ENCODE assay signal across 9 mouse cellular contexts in genomic region chr2:160740521-160741156, GRCm38 (mm10). TPM values are rescaled to one million over a fixed set of nuclear protein-coding genes. Genes with fewer than 3 reads are reported as not detected.
DNase-seq lines count a peak whose midpoint lies in the region; ATAC-seq and TF ChIP-seq lines count a peak whose summit lies in the region.
"Had no signal": no experiment of that assay in that cellular context is flagged by ENCODE, and none has a peak within 500 bp of the region (broad histone marks: within the 10 kb centered on the region; RNA-seq: fewer than 3 reads in every experiment).

No protein-coding gene starts in this region.

- H3K27ac ChIP-seq in heart, embryonic 12.5 days (ENCODE audit: poor library complexity, severe bottlenecking), result 0 out of 2 replicates have a peak overlapping the region, but pooled peaks have one; percentile 34
- peak overlapping the region; percentile 69 for H3K27ac ChIP-seq in lung, postnatal 0 days (ENCODE audit: low read length)
- H3K27ac ChIP-seq in hindbrain, embryonic 16.5 days (ENCODE audit: low read depth, low read length), result peak overlapping the region; percentile 44
- H3K27ac ChIP-seq: neural tube, embryonic 12.5 days had no signal

- intact Hi-C loops in heart, postnatal 10 days (cut with DNase I), result no loop called here
- intact Hi-C loops in gastrocnemius, postnatal 36 days (cut with DNase I), result no loop called here

- no peak overlapping the region for H3K9ac ChIP-seq in heart, embryonic 12.5 days
- H3K9ac ChIP-seq in lung, postnatal 0 days (replicated peaks; ENCODE audit: low read depth), result no peak overlapping the region
- no peak overlapping the region for H3K9ac ChIP-seq in hindbrain, embryonic 16.5 days (ENCODE audit: low read depth, low read length)
- H3K9ac ChIP-seq: neural tube, embryonic 12.5 days had no signal

- no peaks in the 10 kb centered on the region for H3K9me3 ChIP-seq in heart, embryonic 12.5 days (replicated peaks)
- H3K9me3 ChIP-seq in lung, postnatal 0 days (ENCODE audit: low read length), result no peaks in the 10 kb centered on the region
- no peaks in the 10 kb centered on the region for H3K9me3 ChIP-seq in hindbrain, embryonic 16.5 days (ENCODE audit: control insufficient read depth, low read length)
- H3K9me3 ChIP-seq: neural tube, embryonic 12.5 days had no signal

- no peak overlapping the region for H3K4me2 ChIP-seq in heart, embryonic 12.5 days
- H3K4me2 ChIP-seq in lung, postnatal 0 days (replicated peaks; ENCODE audit: low read depth, low read length), result no peak overlapping the region
- no peak overlapping the region for H3K4me2 ChIP-seq in hindbrain, embryonic 16.5 days (ENCODE audit: low read length)
- H3K4me2 ChIP-seq: neural tube, embryonic 12.5 days had no signal

- no peak for TF ChIP-seq EP300 in lung, postnatal 0 days (IDR thresholded peaks at IDR 0.05)

- H3K4me1 ChIP-seq in heart, embryonic 12.5 days (replicated peaks), result peaks cover 94% of the 10 kb centered on the region
- peaks cover 58% of the 10 kb centered on the region for H3K4me1 ChIP-seq in lung, postnatal 0 days (ENCODE audit: insufficient read depth, low read depth, low read length)
- peaks cover 36% of the 10 kb centered on the region for H3K4me1 ChIP-seq in hindbrain, embryonic 16.5 days (ENCODE audit: control insufficient read depth, insufficient read depth, low read depth, low read length)

- H3K36me3 ChIP-seq in heart, embryonic 12.5 days, result peaks cover 25% of the 10 kb centered on the region
- no peaks in the 10 kb centered on the region for H3K36me3 ChIP-seq in lung, postnatal 0 days (ENCODE audit: insufficient read depth, low read length)
- H3K36me3 ChIP-seq in hindbrain, embryonic 16.5 days (ENCODE audit: control insufficient read depth, insufficient read depth, low read length), result no peaks in the 10 kb centered on the region

- no peak overlapping the region for H3K4me3 ChIP-seq in heart, embryonic 12.5 days
- no peak overlapping the region for H3K4me3 ChIP-seq in lung, postnatal 0 days (ENCODE audit: low read depth, low read length)
- H3K4me3 ChIP-seq in hindbrain, embryonic 16.5 days (ENCODE audit: low read length), result no peak overlapping the region
- H3K4me3 ChIP-seq: neural tube, embryonic 12.5 days had no signal

- WGBS in heart, embryonic 12.5 days, result 74% methylated on average over 11 of the region's 11 CpGs
- 53% methylated on average over 11 of the region's 11 CpGs for WGBS in lung, postnatal 0 days
- WGBS in hindbrain, embryonic 16.5 days, result 47% methylated on average over 11 of the region's 11 CpGs

- H3K27me3 ChIP-seq in heart, embryonic 12.5 days (replicated peaks), result no peaks in the 10 kb centered on the region
- H3K27me3 ChIP-seq in lung, postnatal 0 days (replicated peaks; ENCODE audit: insufficient read depth, low read length), result no peaks in the 10 kb centered on the region
- H3K27me3 ChIP-seq in hindbrain, embryonic 16.5 days (replicated peaks; ENCODE audit: control insufficient read depth, insufficient read depth, low read length), result no peaks in the 10 kb centered on the region
- H3K27me3 ChIP-seq: neural tube, embryonic 12.5 days had no signal

- DNase-seq in heart, postnatal 10 days, result no peak
- DNase-seq in lung, postnatal 0 days (ENCODE audit: low spot score), result no peak
- DNase-seq in lung, postnatal 36 days, result no peak
- DNase-seq in thymus, postnatal 10 days (ENCODE audit: low spot score in 2 of 2), result peak; percentile 57 to 58
- DNase-seq in gastrocnemius, postnatal 36 days, result no peak
- DNase-seq in right cerebral cortex, postnatal 10 days (ENCODE audit: low spot score in 2 of 2), result no peak

- no peak for TF ChIP-seq CTCF in lung, postnatal 0 days (IDR thresholded peaks at IDR 0.05)

- no peak for ATAC-seq in heart, embryonic 12.5 days (ENCODE audit: insufficient number of reproducible peaks, low FRiP score)
- no peak for ATAC-seq in lung, postnatal 0 days
- no peak; the same call in 1 of the 2 replicates for ATAC-seq in hindbrain, embryonic 16.5 days

RNA-seq across cellular contexts. Expression of gene Plcg1, which starts 9.5 kb away (rescaled TPM):
- 47.4 TPM in 2 replicates for polyA plus RNA-seq in heart, embryonic 12.5 days (2016; fragmentation: Nextera tagmentation; extraction: Ambion mirVana)
- 10 to 100 TPM; 97.2 to 99.0 TPM for total RNA-seq in heart, postnatal 10 days (2021)
- polyA plus RNA-seq in lung, postnatal 0 days (2015; fragmentation: Nextera tagmentation; extraction: Ambion mirVana), result 34.8 and 36.4 TPM in 2 replicates
- 41.5 and 54.8 TPM in 2 replicates for polyA plus RNA-seq in hindbrain, embryonic 16.5 days (2015; fragmentation: Nextera tagmentation; extraction: Ambion mirVana)
- total RNA-seq in gastrocnemius, postnatal 36 days (2021), result 10 to 100 TPM; 16.8 to 20.5 TPM

Comparison
In these comparisons a context has a peak if more than half of its experiments do, and no peak if none do; other contexts are left out.
1. DNase-seq: peak in thymus, postnatal 10 days (2 of 2); none in heart, postnatal 10 days (0 of 2), lung, postnatal 0 days (single experiment), lung, postnatal 36 days (single experiment), gastrocnemius, postnatal 36 days (0 of 2) and right cerebral cortex, postnatal 10 days (0 of 2).
2. Peak in every context shown above with its lines, with median percentiles within 50 percentile points of each other: H3K27ac ChIP-seq.